Mouse (Mus musculus) heart, embryonic 16.5 days (tissue): ENCODE measurements around the gene Tub. TPM values are rescaled to one million over a fixed set of nuclear protein-coding genes. Genes with fewer than 3 reads are reported as not detected.

Experiments used
- ATAC-seq: fragments of 200-750 bp; cut with Nextera tagmentation; replicated peaks from 2 replicates; pipeline ENCODE4 v1.8.0; 2017; ENCODE audit warnings: moderate number of reproducible peaks; ENCODE audit not compliant: insufficient read depth, low FRiP score; ENCODE audit errors: extremely low read depth
- H3K27ac ChIP-seq: fragments of 300-500 bp; sonication (generic); 2 replicates; pipeline ENCODE4 v1.5.1; 2014; ENCODE audit warnings: mild to moderate bottlenecking, low read length, control low read depth, moderate library complexity
- H3K27me3 ChIP-seq: fragments of 300-500 bp; sonication (generic); 2 replicates; pipeline ENCODE4 v1.6.1; 2014; ENCODE audit warnings: low read length, mixed read lengths; ENCODE audit not compliant: control insufficient read depth, insufficient read depth
- H3K36me3 ChIP-seq: fragments of 300-500 bp; sonication (generic); 2 replicates; pipeline ENCODE4 v1.6.1; 2014; ENCODE audit not compliant: control insufficient read depth, insufficient read depth
- H3K4me1 ChIP-seq: fragments of 300-500 bp; sonication (generic); 2 replicates; pipeline ENCODE4 v1.6.1; 2014; ENCODE audit warnings: low read length, mixed read lengths; ENCODE audit not compliant: control insufficient read depth, insufficient read depth
- H3K4me2 ChIP-seq: fragments of 300-500 bp; sonication (generic); 2 replicates; pipeline ENCODE4 v1.6.1; 2014; ENCODE audit warnings: low read depth, mild to moderate bottlenecking, control low read depth, low read length
- H3K4me3 ChIP-seq: fragments of 300-500 bp; sonication (generic); 2 replicates; pipeline ENCODE4 v1.5.1; 2014; ENCODE audit warnings: mild to moderate bottlenecking, control low read depth, low read length
- H3K9ac ChIP-seq: fragments of 300-500 bp; sonication (generic); 2 replicates; pipeline ENCODE4 v1.6.1; 2014; ENCODE audit warnings: low read length, control low read depth
- H3K9me3 ChIP-seq: fragments of 300-500 bp; sonication (generic); replicated peaks from 2 replicates; pipeline ENCODE4 v1.6.1; 2016; ENCODE audit warnings: low read length; ENCODE audit not compliant: control insufficient read depth
- WGBS: fragments of 180-500 bp; shearing (Covaris S2); extraction: QIAGEN DNeasy Blood & Tissue Kit; methylation state at CpG from one replicate; pipeline ENCODE4 v1.1.7; 2014; 5-methylcytosine and 5-hydroxymethylcytosine counted together
- polyA plus RNA-seq: library from polyadenylated mRNA; unstranded; fragments of >200 nt; fragmentation: Nextera tagmentation; extraction: Ambion mirVana; gene quantifications from 2 replicates; pipeline ENCODE4 v1.2.1, GENCODE M21; 2015

Tub gene
- polyA plus RNA-seq, 1 experiment from 2014 or later, result 0.76 TPM

- Histone ChIP-seq H3K27ac (no peak overlapping the region), H3K4me3 (no peak overlapping the region), H3K9me3 (no peaks in the 10 kb centered on the region), H3K4me2 (no peak overlapping the region), H3K36me3 (no peaks in the 10 kb centered on the region), H3K27me3 (no peaks in the 10 kb centered on the region), H3K9ac (no peak overlapping the region), H3K4me1 (no peaks in the 10 kb centered on the region)
- WGBS, result 66% methylated on average over 3 of the region's 3 CpGs
- no peak for ATAC-seq
Observed at GRCm38 (mm10) chr7:109031331-109031730, 81.2 kb downstream of the Tub start.

GRCm38 (mm10) chr7:109032054-109032453 lies 81.9 kb downstream of the Tub start:
- Histone ChIP-seq H3K4me3 (no peak overlapping the region), H3K27ac (no peak overlapping the region), H3K36me3 (no peaks in the 10 kb centered on the region), H3K9ac (no peak overlapping the region), H3K27me3 (no peaks in the 10 kb centered on the region), H3K4me2 (no peak overlapping the region), H3K9me3 (no peaks in the 10 kb centered on the region), H3K4me1 (no peaks in the 10 kb centered on the region)
- ATAC-seq, result no peak
- 77% methylated on average over 2 of the region's 2 CpGs for WGBS

GRCm38 (mm10) chr7:109038121-109038735 lies 88.1 kb downstream of the Tub start:
- 69% methylated on average over 8 of the region's 8 CpGs for WGBS
- Histone ChIP-seq H3K9ac (no peak overlapping the region), H3K4me2 (no peak overlapping the region), H3K9me3 (no peaks in the 10 kb centered on the region), H3K27ac (no peak overlapping the region), H3K27me3 (no peaks in the 10 kb centered on the region), H3K4me1 (no peaks in the 10 kb centered on the region), H3K36me3 (no peaks in the 10 kb centered on the region), H3K4me3 (no peak overlapping the region)
- ATAC-seq, result no peak

- no peak for ATAC-seq
- H3K27me3 ChIP-seq, result no peaks in the 10 kb centered on the region
- no peak overlapping the region for H3K27ac ChIP-seq
- no peak overlapping the region for H3K4me2 ChIP-seq
- no peaks in the 10 kb centered on the region for H3K36me3 ChIP-seq
- no peaks in the 10 kb centered on the region for H3K4me1 ChIP-seq
- H3K9me3 ChIP-seq, result no peaks in the 10 kb centered on the region
- H3K9ac ChIP-seq, result no peak overlapping the region
- 43% methylated on average over 1 of the region's 1 CpGs for WGBS
- H3K4me3 ChIP-seq, result no peak overlapping the region
Observed at GRCm38 (mm10) chr7:109038987-109039386, 88.8 kb downstream of the Tub start.

- 76% methylated on average over 5 of the region's 5 CpGs for WGBS
- Histone ChIP-seq H3K9ac (no peak overlapping the region), H3K4me3 (no peak overlapping the region), H3K36me3 (no peaks in the 10 kb centered on the region), H3K27ac (no peak overlapping the region), H3K4me2 (no peak overlapping the region), H3K4me1 (no peaks in the 10 kb centered on the region), H3K9me3 (no peaks in the 10 kb centered on the region), H3K27me3 (no peaks in the 10 kb centered on the region)
- ATAC-seq, result no peak
Observed at GRCm38 (mm10) chr7:109039445-109039844, 89.3 kb downstream of the Tub start.

GRCm38 (mm10) chr7:109045876-109046275 lies 95.7 kb downstream of the Tub start:
- Histone ChIP-seq H3K4me2 (no peak overlapping the region), H3K9me3 (no peaks in the 10 kb centered on the region), H3K27me3 (no peaks in the 10 kb centered on the region), H3K9ac (no peak overlapping the region), H3K36me3 (no peaks in the 10 kb centered on the region), H3K4me1 (no peaks in the 10 kb centered on the region), H3K27ac (no peak overlapping the region), H3K4me3 (no peak overlapping the region)
- WGBS, result 87% methylated on average over 2 of the region's 2 CpGs
- no peak for ATAC-seq

- 57% methylated on average over 1 of the region's 1 CpGs for WGBS
- H3K9me3 ChIP-seq, result no peaks in the 10 kb centered on the region
- H3K4me1 ChIP-seq, result no peaks in the 10 kb centered on the region
- ATAC-seq, result no peak
- no peaks in the 10 kb centered on the region for H3K36me3 ChIP-seq
- H3K27ac ChIP-seq, result no peak overlapping the region
- no peak overlapping the region for H3K4me2 ChIP-seq
- no peaks in the 10 kb centered on the region for H3K27me3 ChIP-seq
- no peak overlapping the region for H3K9ac ChIP-seq
- H3K4me3 ChIP-seq, result no peak overlapping the region
Observed at GRCm38 (mm10) chr7:109050831-109051230, 100.7 kb downstream of the Tub start.

GRCm38 (mm10) chr7:109059536-109059935 lies 109.4 kb downstream of the Tub start:
- no peaks in the 10 kb centered on the region for H3K9me3 ChIP-seq
- 69% methylated on average over 4 of the region's 4 CpGs for WGBS

GRCm38 (mm10) chr7:109069641-109070040 lies 119.5 kb downstream of the Tub start:
- Histone ChIP-seq H3K27ac (no peak overlapping the region), H3K4me3 (no peak overlapping the region), H3K9ac (no peak overlapping the region), H3K9me3 (no peaks in the 10 kb centered on the region), H3K27me3 (no peaks in the 10 kb centered on the region), H3K4me1 (no peaks in the 10 kb centered on the region), H3K4me2 (no peak overlapping the region), H3K36me3 (no peaks in the 10 kb centered on the region)
- ATAC-seq, result no peak
- WGBS, result 67% methylated on average over 4 of the region's 4 CpGs

More at GRCm38 (mm10) chr7:109059536-109059935, 109.4 kb downstream of the Tub start:
- no peak overlapping the region for H3K27ac ChIP-seq
- no peak overlapping the region for H3K4me2 ChIP-seq
- H3K4me1 ChIP-seq, result no peaks in the 10 kb centered on the region
- ATAC-seq, result no peak
- H3K4me3 ChIP-seq, result no peak overlapping the region
- H3K9ac ChIP-seq, result no peak overlapping the region
- H3K27me3 ChIP-seq, result no peaks in the 10 kb centered on the region
- H3K36me3 ChIP-seq, result no peaks in the 10 kb centered on the region
